Mouse (Mus musculus) myocyte (in vitro differentiated cells): ENCODE measurements around the gene Slc2a9.

Source experiments
- CEBPB ChIP-seq: IDR thresholded peaks from 2 replicates; pipeline ENCODE4 v1.6.1; 2011; ENCODE audit warnings: mild to moderate bottlenecking, moderate library complexity; ENCODE audit not compliant: poor library complexity, insufficient read depth, severe bottlenecking
- E2F4 ChIP-seq: IDR thresholded peaks from one replicate; pipeline ENCODE4 v1.6.1; 2011; ENCODE audit warnings: mild to moderate bottlenecking, control low read depth, moderate library complexity; ENCODE audit not compliant: insufficient read depth
- MAX ChIP-seq: IDR thresholded peaks from one replicate; pipeline ENCODE4 v1.6.1; 2011; ENCODE audit warnings: low read depth, mild to moderate bottlenecking, control low read depth
- MYOD1 ChIP-seq, 3 experiments: IDR thresholded peaks; one replicate each; pipeline ENCODE4 v1.6.1; 2011; ENCODE audit warnings: control low read depth in 2 of 3, low read depth in 2 of 3, mild to moderate bottlenecking in 2 of 3, moderate library complexity in 1 of 3; ENCODE audit not compliant: insufficient read length in 2 of 3, control insufficient read depth in 1 of 3
- MYOG ChIP-seq, 3 experiments: IDR thresholded peaks; one replicate each; pipeline ENCODE4 v1.6.1; 2011; ENCODE audit warnings: control low read depth in 2 of 3, low read depth in 2 of 3, mild to moderate bottlenecking in 2 of 3; ENCODE audit not compliant: insufficient read length in 2 of 3, control insufficient read depth in 1 of 3, insufficient read depth in 1 of 3
- POLR2A ChIP-seq: IDR thresholded peaks from one replicate; pipeline ENCODE4 v1.6.1; 2011; ENCODE audit warnings: low read depth, mild to moderate bottlenecking, control low read depth, moderate library complexity; ENCODE audit not compliant: insufficient read length
- POLR2AphosphoS2 ChIP-seq: IDR thresholded peaks from one replicate; pipeline ENCODE4 v1.6.1; 2011; ENCODE audit warnings: low read depth, control low read depth; ENCODE audit not compliant: insufficient read length
- SRF ChIP-seq: IDR thresholded peaks from one replicate; pipeline ENCODE4 v1.6.1; 2011; ENCODE audit warnings: low read depth; ENCODE audit not compliant: control insufficient read depth, insufficient read length
- TCF12 ChIP-seq: IDR thresholded peaks from one replicate; pipeline ENCODE4 v1.6.1; 2011; ENCODE audit warnings: mild to moderate bottlenecking, control low read depth; ENCODE audit not compliant: poor library complexity, insufficient read depth, severe bottlenecking
- TCF3 ChIP-seq: IDR thresholded peaks from one replicate; pipeline ENCODE4 v1.6.1; 2011; ENCODE audit warnings: low read depth, control low read depth; ENCODE audit not compliant: insufficient read length
- USF1 ChIP-seq: IDR thresholded peaks from one replicate; pipeline ENCODE4 v1.6.1; 2011; ENCODE audit warnings: low read depth, mild to moderate bottlenecking, control low read depth, moderate library complexity

- TF ChIP-seq MYOD1 (IDR thresholded peaks at IDR 0.05; ENCODE audit: control insufficient read depth in 1 of 3, insufficient read length in 2 of 3, low read depth in 2 of 3), result no peak
- TF ChIP-seq POLR2A, result no peak
- no peak for TF ChIP-seq TCF3
- no peak for TF ChIP-seq CEBPB
- no peak for TF ChIP-seq SRF
- no peak for TF ChIP-seq POLR2AphosphoS2
- TF ChIP-seq MAX, result no peak
- TF ChIP-seq USF1, result no peak
- TF ChIP-seq E2F4, result no peak
- TF ChIP-seq TCF12, result no peak
- TF ChIP-seq MYOG (IDR thresholded peaks at IDR 0.05; ENCODE audit: control insufficient read depth in 1 of 3, insufficient read depth in 1 of 3, insufficient read length in 2 of 3, low read depth in 2 of 3), result no peak
Measured at GRCm38 (mm10) chr5:38403612-38404011, 99.3 kb downstream of the Slc2a9 start.
